Mouse (Mus musculus): ENCODE measurements around the gene Atrnl1. TPM values are rescaled to one million over a fixed set of nuclear protein-coding genes. Genes with fewer than 3 reads are reported as not detected.

Gene Atrnl1
- total RNA-seq, 2 experiments from 2014 or later = 10.4 to 10.9 TPM

DNA sequence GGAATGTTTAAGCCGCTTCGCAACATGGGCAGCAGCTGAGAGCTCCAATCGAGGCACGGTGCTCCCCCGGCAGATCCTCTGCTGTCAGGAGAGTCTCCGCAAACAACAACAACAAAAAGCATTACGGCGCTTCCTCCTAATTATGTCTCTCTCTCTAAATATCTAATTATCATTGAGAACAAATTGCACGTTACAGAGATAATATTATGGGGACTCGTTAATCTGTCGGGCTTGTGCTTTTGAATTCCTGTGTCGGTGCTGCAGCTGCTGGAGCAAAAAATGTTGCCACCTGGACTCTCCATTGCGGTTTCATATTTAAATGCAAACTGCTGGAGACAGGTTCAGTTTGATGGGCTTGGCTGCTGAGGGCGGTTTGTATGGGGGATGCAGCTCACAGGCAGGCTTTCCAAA is 466.1 kb downstream of the Atrnl1 start:
- no peak for DNase-seq
- intact Hi-C loops (cut with DNase I; ENCODE audit: low total_unique reads) = no loop called here

DNA sequence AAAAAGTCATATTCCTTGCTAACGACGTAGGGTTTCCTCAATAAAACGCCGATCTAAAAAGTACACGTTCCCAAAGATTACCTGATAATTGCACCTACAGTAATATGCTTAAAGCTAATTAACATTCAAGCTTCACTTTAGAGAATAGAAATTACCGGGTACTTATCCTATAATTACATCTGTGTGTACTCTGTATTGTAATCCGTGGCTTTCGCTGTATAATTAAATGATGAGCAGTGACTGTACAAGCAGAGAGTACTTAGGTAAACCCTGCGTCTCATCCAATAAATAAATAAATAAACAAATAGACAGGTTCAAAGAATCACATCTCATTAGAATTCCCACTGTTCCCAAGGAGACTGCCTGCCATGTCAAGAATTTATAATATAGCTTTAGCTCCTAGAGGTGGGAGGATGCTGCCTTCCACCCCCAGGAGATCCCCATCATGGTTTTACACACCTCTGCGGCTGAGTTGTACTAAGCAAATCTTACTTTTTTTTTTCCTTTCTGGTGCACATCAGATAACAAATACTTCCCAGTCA is 466.8 kb downstream of the Atrnl1 start:
- no peak for DNase-seq
- intact Hi-C loops (cut with DNase I; ENCODE audit: low total_unique reads) = no loop called here

DNA sequence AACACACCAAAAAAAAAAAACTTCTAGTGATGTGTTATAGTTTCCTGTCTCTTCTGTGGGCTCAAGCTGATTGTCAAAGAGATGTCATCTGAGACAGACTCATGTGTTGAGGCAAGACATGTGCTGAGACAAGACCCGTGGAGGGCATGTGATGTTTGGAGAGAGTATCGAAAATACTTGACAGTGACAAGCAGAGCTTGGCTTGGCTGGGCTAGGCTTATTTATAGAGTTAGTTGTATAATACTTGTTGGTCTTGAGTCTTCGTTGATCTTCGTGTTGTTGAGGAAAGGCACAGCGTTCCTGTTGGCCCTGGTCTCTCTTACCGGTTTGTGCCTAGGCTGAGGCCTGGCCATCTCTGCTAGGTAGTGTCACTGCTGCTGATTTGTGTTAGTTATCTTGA is 469.3 kb downstream of the Atrnl1 start:
- DNase-seq = no peak
- intact Hi-C loops (cut with DNase I; ENCODE audit: low total_unique reads) = no loop called here

DNA sequence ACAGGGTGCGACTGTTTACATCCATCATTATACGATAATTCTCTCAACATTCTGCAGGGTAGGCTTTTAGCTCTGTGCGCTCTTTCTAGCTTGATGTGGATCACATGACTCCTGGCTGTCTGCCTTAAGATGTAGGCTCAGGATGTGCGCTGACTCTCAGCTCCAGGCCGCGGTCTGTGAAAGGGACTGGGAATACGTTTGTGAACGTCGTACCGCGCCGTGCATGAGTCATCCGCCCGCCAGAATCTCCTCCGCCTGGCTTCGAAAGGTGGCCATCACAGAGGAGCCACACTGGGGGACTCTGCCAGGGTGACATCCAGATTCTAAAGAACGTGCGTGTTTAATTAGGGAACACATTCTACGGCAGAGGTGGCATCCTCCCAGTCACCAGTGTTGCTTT is 471.9 kb downstream of the Atrnl1 start:
- no peak for DNase-seq
- intact Hi-C loops (cut with DNase I; ENCODE audit: low total_unique reads) = no loop called here

DNA sequence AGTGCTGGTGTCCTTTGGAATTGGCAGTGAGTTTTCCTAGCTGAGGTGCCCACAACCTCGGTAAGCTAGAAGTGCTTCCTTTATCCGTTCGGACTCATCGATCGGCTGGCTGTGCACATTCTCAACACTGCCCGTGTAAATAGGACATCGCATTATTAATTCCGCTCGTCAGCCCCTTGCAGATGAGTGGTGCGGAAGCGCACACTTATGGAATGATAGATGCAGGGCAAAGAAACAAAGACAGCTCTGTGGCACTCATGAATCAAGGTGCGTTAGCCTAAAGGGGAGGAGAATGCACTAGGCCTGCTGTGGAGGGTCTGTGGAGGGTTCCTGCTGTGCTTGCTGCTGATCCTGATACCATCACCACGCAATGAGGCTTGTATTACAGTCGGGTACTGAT is 474.0 kb downstream of the Atrnl1 start:
- DNase-seq = no peak
- intact Hi-C loops (cut with DNase I; ENCODE audit: low total_unique reads) = no loop called here

DNA sequence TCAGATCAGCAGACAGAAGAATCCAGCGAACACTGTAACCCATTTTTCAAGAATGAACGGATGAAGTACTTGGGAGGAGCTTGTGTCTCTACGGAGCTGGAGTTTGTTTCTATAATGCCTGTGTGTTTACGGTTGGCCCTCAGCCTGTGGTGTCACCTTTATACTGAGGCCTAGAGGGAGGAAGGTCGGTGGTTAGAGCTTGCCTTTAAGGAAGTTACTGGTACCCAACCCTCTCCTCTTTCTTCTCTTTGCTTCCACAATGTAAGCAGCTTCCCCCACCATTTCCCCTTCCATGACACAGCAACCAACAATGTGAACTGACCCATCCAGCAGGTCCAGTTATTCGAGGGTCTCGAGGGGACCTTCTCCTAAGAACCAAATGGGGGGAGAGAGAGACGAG is 475.9 kb downstream of the Atrnl1 start:
- no peak for DNase-seq
- intact Hi-C loops (cut with DNase I; ENCODE audit: low total_unique reads) = no loop called here

DNA sequence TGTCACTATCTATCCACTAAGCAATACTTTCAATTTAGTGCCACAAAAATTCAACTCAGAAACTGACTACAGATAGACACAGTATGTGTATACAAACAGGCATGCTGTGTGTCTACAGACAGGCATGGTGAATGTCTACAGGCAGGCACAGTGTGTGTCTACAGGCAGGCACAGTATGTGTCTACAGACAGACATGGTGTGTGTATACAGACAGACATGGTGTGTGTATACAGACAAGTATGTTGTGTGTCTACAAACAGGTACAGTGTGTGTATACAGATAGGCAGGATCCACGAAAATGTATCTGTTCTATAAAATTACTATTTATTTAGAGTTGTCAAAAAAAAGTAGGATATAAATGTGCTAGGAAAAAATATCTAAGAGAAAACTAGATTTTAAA is 477.1 kb downstream of the Atrnl1 start:
- no peak for DNase-seq
- intact Hi-C loops (cut with DNase I; ENCODE audit: low total_unique reads) = no loop called here

DNA sequence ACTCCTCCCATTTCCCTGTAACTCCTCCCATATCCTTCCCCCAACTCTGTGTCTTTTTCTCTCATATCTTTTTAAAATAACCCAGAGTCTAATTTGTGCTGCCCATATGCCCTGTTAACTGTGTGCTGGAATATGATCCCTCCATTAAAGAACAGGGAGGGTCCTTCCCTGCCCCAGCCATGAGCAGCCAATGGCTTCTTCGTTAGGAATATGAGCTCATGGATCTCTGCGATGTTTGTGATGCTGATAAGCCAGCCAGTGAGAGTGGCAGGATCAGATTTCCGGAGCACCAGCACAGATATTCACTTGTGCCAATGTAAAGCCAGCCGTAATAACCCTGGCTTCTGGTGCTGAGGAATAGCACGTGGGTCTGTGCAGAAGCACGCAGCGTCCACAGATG is 477.6 kb downstream of the Atrnl1 start:
- no peak for DNase-seq
- intact Hi-C loops (cut with DNase I; ENCODE audit: low total_unique reads) = no loop called here

DNA sequence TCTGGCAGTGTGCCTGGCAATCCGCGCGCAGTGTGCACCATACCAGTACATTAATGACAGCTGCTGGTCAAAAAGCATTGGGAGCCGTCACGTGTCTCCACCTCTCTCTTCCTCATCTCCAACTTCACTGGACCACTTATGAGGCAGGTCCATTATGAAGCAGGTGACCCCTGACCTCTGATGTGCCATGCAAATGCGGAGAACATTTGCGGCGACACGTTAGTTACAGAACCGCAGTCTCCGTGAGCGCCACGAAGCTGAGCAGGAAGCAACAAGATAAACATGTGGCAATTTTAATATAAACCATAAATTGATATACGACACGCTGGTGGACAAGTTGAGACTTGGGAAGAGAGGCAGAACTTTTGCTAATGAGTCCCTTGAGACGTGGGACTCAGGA is 481.1 kb downstream of the Atrnl1 start:
- intact Hi-C loops (cut with DNase I; ENCODE audit: low total_unique reads) = no loop called here
- no peak for DNase-seq

DNA sequence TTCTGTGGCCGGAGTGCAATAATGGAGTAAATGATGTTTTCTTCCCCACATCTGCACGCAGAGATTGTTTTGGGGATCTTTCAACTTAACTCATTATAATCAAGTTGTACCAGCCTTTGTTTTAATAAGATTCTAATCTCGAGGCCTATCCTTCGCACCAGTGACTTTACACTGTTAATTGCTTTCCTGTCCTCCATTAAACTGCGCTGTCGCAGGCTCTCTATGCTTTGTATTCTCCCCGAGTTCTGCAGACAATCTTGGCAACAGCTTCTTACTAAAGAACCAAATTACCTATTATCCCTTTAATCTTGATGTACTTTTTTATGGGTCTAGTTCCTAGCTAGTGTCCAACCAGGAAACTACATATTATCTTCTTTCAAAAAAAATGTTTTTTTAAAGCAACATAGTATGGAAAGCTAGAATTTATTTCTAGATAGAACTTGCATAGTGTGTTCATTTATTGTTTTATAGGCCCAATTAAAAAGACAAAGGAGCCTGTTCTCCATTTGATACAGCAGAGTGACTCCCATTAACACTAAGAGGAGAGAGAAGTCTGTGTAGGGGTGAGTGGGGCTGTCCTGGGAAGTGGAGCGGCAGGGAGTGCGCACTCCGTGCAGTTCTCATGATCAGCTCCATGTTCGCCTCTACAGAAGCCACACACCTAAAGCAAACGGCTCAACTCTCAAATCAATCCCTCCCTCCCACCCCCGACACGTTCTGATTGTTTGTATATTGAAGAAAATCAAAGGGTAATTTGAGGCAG is 484.1 kb downstream of the Atrnl1 start:
- intact Hi-C loops (cut with DNase I; ENCODE audit: low total_unique reads) = no loop called here
- no peak for DNase-seq

DNA sequence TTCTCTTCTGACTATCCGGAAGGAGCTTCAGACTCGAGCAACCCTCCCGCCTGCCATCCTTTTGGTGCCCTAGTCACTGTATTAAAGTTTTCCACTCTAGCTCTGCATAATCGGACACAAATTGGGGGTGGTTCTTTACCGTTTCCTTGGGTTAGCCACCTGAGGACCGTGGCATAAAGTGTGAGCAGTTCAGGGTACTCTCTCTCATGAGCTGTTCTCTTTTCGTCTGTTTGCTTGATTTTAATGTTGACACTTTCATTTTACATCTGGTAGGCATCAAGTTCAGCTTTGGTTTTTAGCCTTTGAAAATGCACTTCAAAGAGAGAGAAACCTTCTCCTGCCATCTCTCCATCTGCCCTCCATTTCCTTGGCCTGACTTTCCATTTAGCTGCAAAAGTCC is 484.9 kb downstream of the Atrnl1 start:
- intact Hi-C loops (cut with DNase I; ENCODE audit: low total_unique reads) = no loop called here
- no peak for DNase-seq

DNA sequence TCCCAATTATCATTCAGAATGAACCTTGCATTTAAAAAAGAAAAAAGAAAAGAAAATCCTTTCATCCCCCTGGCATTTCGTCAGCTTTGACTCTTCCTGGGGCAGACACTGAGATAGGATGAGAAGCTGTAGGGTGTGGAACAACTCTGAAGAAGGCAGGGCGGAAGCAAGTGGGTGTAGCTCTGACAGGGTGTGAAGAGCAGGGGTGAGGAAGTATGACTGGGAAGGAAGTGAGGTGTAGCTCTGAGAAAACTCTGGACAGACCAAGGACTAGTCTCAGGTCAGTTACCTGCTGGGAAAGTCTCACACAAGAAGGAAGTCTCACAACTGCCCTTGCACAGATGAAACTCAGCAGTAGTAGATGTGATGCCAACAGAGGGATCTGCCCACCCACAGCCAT is 486.4 kb downstream of the Atrnl1 start:
- DNase-seq = no peak
- intact Hi-C loops (cut with DNase I; ENCODE audit: low total_unique reads) = no loop called here

DNA sequence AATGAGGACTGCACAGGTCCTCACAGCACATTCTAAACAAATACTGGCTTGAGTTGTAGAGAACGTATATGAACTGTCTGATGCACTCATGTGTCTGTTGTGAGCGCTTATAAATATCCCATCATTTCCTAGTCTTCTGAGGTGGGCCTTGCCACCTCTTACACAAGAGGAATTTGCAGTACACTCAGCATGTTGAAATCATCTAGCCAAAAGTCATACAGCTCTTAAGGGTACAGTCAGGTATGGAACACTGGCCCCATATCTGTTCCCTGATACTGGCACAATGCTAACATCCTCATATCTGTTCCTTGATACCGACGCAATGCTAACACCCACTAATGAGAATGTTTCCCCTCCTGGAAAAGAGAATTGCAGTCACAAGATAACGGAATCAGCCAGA is 488.7 kb downstream of the Atrnl1 start:
- no peak for DNase-seq

DNA sequence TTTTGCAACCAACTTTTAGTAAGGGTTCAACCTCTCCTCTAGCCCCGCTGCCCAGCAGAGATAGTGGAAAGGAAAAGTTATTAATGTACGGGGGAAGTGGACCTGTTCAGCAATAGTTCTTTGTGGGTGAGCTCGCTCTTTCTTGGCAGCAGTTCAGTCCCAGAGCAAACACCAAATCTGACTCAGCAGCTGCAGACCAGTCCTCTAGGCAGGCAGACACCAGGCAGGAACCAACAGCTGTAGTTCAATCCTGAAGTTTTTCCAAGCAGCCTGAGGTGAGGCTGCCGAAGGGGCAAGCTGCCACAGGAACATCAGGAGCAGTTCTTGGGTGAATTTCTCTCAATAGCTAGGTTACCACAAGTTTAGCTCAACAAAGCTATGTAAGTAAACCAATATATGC is 489.5 kb downstream of the Atrnl1 start:
- no peak for DNase-seq
- intact Hi-C loops (cut with DNase I; ENCODE audit: low total_unique reads) = no loop called here

More for the DNA sequence above, 488.7 kb downstream of the Atrnl1 start:
- intact Hi-C loops (cut with DNase I; ENCODE audit: low total_unique reads) = no loop called here

DNA sequence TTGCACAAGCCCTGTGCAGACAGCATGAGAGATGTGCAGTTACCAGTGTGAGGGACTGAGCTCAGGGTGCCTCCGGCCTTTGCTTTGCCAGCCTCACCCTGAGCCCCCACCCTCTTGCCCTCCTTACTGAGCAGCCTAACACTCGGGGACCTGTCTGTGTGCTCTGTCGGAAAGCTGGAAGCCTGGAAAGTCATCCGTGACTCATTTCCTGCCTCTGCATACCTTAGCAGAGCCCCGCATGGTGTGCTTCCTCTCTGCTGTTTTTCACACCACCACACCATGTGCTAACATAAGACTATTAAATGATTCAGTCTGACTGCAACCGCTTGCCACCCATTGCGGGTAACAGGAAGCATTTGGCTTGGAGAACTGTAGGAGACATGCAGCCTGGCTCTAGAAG is 493.7 kb downstream of the Atrnl1 start:
- no peak for DNase-seq
- intact Hi-C loops (cut with DNase I; ENCODE audit: low total_unique reads) = no loop called here

DNA sequence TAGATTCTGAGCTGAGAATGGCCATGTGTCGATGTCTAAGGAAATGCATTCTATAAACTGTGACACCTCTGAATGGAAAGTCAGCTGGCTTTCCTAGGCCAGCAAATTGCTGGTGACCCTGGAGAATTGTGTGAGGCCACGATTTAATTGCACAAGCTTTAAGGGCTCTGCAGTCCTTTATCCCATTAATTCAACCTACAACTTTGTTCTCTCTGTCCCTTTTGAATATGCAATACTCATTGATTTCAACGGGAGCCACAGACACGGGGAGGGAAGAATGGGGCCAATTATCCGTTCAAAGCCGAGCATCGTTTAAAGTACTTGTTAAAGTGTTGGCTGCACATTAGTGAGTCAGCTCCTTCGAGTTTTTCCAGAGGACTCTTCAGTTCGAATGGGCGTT is 496.8 kb downstream of the Atrnl1 start:
- no peak for DNase-seq
- intact Hi-C loops (cut with DNase I; ENCODE audit: low total_unique reads) = no loop called here

DNA sequence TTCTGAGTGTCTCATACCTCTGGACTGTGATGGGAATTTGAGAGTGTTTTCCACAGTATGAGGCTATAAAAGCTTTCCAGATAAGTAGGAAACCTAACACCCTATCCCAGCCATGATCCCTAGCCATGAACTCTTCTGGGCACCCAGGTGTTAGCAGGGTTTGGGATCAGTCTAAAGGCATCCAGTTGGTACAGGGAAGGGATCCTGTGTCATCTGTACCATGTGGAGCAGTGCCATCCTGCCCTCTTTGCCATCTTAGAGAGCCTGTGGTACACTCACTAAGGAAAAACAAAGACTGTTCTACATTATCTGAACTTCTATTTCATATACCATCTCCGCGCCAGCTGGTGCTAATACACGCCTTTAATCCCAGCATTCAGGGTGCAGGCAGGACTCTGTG is 499.7 kb downstream of the Atrnl1 start:
- intact Hi-C loops (cut with DNase I; ENCODE audit: low total_unique reads) = no loop called here
- no peak for DNase-seq

DNA sequence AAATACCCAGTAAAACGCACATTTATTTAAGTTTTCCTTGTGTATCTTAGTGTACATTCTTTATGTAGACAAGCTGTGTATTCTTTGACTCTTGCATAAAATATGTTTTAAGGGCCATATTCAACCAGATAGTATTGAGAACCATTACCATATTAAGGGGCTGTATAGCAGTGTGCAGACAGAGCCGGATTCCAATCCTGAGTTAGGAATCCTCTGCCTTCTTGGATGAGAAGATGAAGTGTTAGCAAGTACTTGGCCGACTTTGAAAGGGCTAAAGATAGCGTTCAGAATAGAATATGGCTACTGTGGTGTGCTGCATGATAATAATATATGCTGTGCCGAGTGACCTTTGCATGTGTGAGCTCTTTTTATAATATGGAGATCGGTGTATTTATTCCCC is 500.5 kb downstream of the Atrnl1 start:
- intact Hi-C loops (cut with DNase I; ENCODE audit: low total_unique reads) = no loop called here
- DNase-seq = no peak

DNA sequence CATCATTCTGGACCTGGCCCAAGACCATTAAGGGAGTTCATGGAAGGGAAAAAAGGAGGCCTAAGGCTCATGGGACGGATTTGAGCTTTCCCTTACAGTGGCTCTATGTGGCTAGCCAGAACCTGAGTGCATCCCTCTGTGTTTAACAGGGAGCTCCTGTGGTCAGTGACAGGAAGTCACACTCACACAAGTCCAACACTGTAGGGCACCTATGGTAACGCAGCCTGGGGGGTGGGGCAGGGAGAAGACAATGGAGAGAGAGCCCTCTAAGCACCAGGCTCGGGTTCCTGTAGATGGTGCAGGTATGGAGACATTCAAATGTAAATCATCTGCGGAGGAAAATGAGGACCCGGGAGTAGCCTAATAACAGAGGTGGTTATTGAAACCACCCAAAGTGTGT is 501.3 kb downstream of the Atrnl1 start:
- no peak for DNase-seq
- intact Hi-C loops (cut with DNase I; ENCODE audit: low total_unique reads) = no loop called here

DNA sequence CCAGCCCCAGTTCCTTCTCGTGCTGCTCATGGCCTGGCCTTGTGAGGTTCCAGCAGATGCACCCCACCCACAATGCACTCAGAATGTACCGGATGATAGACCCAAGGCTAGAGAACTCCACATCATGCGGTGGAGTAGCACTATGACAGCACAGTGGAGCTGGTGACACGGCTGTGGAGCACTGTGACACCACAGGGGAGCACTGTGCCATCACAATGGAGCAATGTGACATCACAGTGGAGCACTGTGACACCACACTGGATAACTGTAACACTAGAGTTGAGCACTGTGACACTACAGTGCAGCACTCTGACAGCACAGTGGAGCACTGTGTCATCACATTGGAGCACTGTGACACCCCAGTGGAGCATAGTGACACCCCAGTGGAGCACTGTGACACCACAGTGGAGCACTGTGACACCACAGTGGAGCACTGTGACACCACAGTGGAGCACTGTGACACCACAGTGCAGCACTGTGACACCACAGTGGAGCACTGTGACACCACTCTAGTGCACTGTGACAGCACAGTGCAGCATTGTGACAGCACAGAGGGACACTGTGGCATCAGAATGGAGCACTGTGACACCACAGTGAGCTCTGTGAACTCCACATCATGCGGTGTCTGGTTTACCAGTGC is 502.4 kb downstream of the Atrnl1 start:
- DNase-seq = no peak
- intact Hi-C loops (cut with DNase I; ENCODE audit: low total_unique reads) = no loop called here

DNA sequence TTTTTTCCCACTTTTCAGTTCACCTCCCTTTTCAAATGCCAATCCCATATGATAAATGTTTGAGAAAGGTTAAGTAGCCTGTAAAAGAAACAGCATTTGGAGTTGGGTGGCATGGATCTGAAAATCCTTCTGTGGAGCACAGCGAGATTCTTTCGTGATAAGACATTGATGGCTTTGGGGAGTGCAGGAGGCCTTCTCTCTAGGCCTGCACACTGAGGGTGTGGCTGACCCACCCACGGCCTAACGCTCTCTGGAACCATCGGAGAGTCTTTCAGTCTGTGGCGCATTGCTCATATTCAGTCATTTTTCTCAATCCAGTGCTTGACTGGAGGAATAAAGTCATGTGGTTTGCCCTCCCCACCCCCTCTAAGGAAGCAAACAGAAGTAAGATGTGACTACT is 506.8 kb downstream of the Atrnl1 start:
- intact Hi-C loops (cut with DNase I; ENCODE audit: low total_unique reads) = no loop called here
- no peak for DNase-seq

Data from gastrocnemius, postnatal 14 days (tissue).